Mouse (Mus musculus) brown adipose tissue, adult 24 weeks (tissue): ENCODE measurements around the gene Cdc42ep4. TPM values are rescaled to one million over a fixed set of nuclear protein-coding genes. Genes with fewer than 3 reads are reported as not detected.

Source experiments
- H3K27ac ChIP-seq: fragments of 200-500 bp; replicated peaks from 2 replicates; pipeline ENCODE4 v1.5.1; 2012; ENCODE audit warnings: low read depth, mild to moderate bottlenecking, low read length
- H3K4me1 ChIP-seq: fragments of 200-500 bp; 2 replicates; pipeline ENCODE4 v1.6.1; 2012; ENCODE audit warnings: low read length, mixed read lengths; ENCODE audit not compliant: control insufficient read depth, insufficient read depth, insufficient read length
- H3K4me3 ChIP-seq: fragments of 200-500 bp; 2 replicates; pipeline ENCODE4 v1.5.1; 2012; ENCODE audit warnings: low read depth, mild to moderate bottlenecking, low read length, moderate library complexity; ENCODE audit not compliant: insufficient read depth
- polyA plus RNA-seq: library from polyadenylated mRNA; stranded (reverse); fragments of >200 nt; gene quantifications from 2 replicates; pipeline ENCODE4 v1.2.4, GENCODE M21; 2012; ENCODE audit not compliant: missing spikeins, insufficient read depth, insufficient read length

Cdc42ep4 gene
- polyA plus RNA-seq, 1 experiment = 8.7 TPM

- Histone ChIP-seq H3K27ac (peak overlapping the region; percentile 65), H3K4me1 (peaks cover 19% of the 10 kb centered on the region), H3K4me3 (peak overlapping the region; percentile 97)
These were observed 3.8 kb downstream of the Cdc42ep4 start for GRCm38 (mm10) chr11:113747725-113748380.

- peaks cover 19% of the 10 kb centered on the region for H3K4me1 ChIP-seq
These were observed 4.6 kb downstream of the Cdc42ep4 start for GRCm38 (mm10) chr11:113747056-113747455.

GRCm38 (mm10) chr11:113745961-113746360 lies 5.7 kb downstream of the Cdc42ep4 start:
- H3K4me1 ChIP-seq = peaks cover 19% of the 10 kb centered on the region
- no peak overlapping the region for H3K4me3 ChIP-seq
- H3K27ac ChIP-seq = no peak overlapping the region

More at GRCm38 (mm10) chr11:113747056-113747455, 4.6 kb downstream of the Cdc42ep4 start:
- H3K27ac ChIP-seq = peak overlapping the region; percentile 68
- peak overlapping the region; percentile 39 for H3K4me3 ChIP-seq

GRCm38 (mm10) chr11:113742998-113743397 lies 8.7 kb downstream of the Cdc42ep4 start:
- Histone ChIP-seq H3K4me3 (no peak overlapping the region), H3K4me1 (peaks cover 30% of the 10 kb centered on the region), H3K27ac (no peak overlapping the region)

GRCm38 (mm10) chr11:113740100-113740499 lies 11.6 kb downstream of the Cdc42ep4 start:
- H3K4me1 ChIP-seq = peaks cover 34% of the 10 kb centered on the region
- H3K4me3 ChIP-seq = no peak overlapping the region
- no peak overlapping the region for H3K27ac ChIP-seq

- H3K4me1 ChIP-seq = peaks cover 42% of the 10 kb centered on the region
- H3K27ac ChIP-seq = no peak overlapping the region
- no peak overlapping the region for H3K4me3 ChIP-seq
These were observed 12.5 kb downstream of the Cdc42ep4 start for GRCm38 (mm10) chr11:113739213-113739612.

- no peak overlapping the region for H3K4me3 ChIP-seq
- H3K27ac ChIP-seq = 0 out of 2 replicates have a peak overlapping the region, but pooled peaks have one; percentile 5
- H3K4me1 ChIP-seq = peaks cover 54% of the 10 kb centered on the region
These were observed 13.8 kb downstream of the Cdc42ep4 start for GRCm38 (mm10) chr11:113737912-113738311.

- Histone ChIP-seq H3K4me1 (peaks cover 55% of the 10 kb centered on the region), H3K27ac (0 out of 2 replicates have a peak overlapping the region, but pooled peaks have one; percentile 12), H3K4me3 (no peak overlapping the region)
These were observed 14.2 kb downstream of the Cdc42ep4 start for GRCm38 (mm10) chr11:113737553-113737854.

GRCm38 (mm10) chr11:113736848-113737552 lies 14.7 kb downstream of the Cdc42ep4 start:
- Histone ChIP-seq H3K4me1 (peaks cover 59% of the 10 kb centered on the region), H3K27ac (peak overlapping the region; percentile 12; the same call in 1 of the 2 replicates), H3K4me3 (no peak overlapping the region)

- Histone ChIP-seq H3K4me1 (peaks cover 65% of the 10 kb centered on the region), H3K27ac (no peak overlapping the region; the same call in 1 of the 2 replicates), H3K4me3 (no peak overlapping the region)
These were observed 16.5 kb downstream of the Cdc42ep4 start for GRCm38 (mm10) chr11:113735151-113735550.

- H3K4me1 ChIP-seq = peaks cover 57% of the 10 kb centered on the region
- no peak overlapping the region for H3K4me3 ChIP-seq
- 0 out of 2 replicates have a peak overlapping the region, but pooled peaks have one; percentile 31 for H3K27ac ChIP-seq
These were observed 17.9 kb downstream of the Cdc42ep4 start for GRCm38 (mm10) chr11:113733631-113734364.

GRCm38 (mm10) chr11:113731945-113732612 lies 19.6 kb downstream of the Cdc42ep4 start:
- Histone ChIP-seq H3K4me1 (peaks cover 56% of the 10 kb centered on the region), H3K4me3 (no peak overlapping the region), H3K27ac (no peak overlapping the region)

GRCm38 (mm10) chr11:113730879-113731278 lies 20.8 kb downstream of the Cdc42ep4 start:
- Histone ChIP-seq H3K4me3 (no peak overlapping the region), H3K4me1 (peaks cover 56% of the 10 kb centered on the region), H3K27ac (no peak overlapping the region)

- peak overlapping the region; percentile 39; the same call in 1 of the 2 replicates for H3K27ac ChIP-seq
- no peak overlapping the region for H3K4me3 ChIP-seq
- H3K4me1 ChIP-seq = peaks cover 51% of the 10 kb centered on the region
These were observed 21.8 kb downstream of the Cdc42ep4 start for GRCm38 (mm10) chr11:113729917-113730316.

- H3K27ac ChIP-seq = no peak overlapping the region
- no peak overlapping the region for H3K4me3 ChIP-seq
- peaks cover 45% of the 10 kb centered on the region for H3K4me1 ChIP-seq
These were observed 22.4 kb downstream of the Cdc42ep4 start for GRCm38 (mm10) chr11:113729239-113729638.
